Mouse (Mus musculus) brain, adult 2 months (tissue): ENCODE measurements around the gene Asb7.

Experiments
- DNase-seq: peaks from one replicate; pipeline ENCODE4 v3.0.0; 2011; ENCODE audit warnings: low read depth, low spot score

Asb7 gene

DNA sequence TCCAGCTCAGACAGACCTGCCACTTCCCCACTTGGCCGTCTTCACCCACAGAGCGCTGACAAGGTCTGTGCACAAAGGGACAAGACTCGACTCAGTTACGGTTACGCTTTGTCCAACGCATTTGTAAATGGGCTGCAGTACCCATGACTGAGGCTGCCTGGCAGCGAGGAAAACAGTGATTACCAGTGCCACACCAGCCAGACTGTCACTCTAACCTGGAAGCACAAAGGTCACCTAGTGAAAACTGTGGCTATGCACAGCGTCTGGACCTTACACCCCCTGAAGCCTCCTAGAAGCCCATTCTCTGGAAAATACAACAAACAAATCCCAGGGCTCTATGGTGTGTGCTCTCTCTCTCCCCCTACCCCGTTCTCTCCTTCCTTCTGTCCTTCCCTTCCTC is 33.9 kb downstream of the Asb7 start:
- no peak for DNase-seq

DNA sequence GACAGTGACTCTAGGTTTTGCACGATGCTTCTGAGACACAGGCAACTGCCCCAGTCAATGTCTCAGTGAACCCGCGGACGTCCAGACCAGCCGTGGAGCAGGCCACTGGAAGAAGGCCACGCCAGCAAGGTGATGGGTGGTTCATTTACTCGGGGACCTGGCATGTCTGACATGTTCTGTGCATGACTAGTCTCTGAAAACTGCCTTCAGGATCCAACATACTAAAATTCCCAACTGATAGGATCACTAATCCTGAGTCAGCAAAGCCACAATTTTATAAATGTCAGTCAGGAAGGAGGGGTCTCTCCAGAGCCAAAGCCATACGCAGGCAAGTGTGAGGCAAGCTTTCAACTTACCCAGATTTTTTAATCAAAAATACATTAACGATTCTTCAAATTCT is 35.8 kb downstream of the Asb7 start:
- DNase-seq, result no peak

DNA sequence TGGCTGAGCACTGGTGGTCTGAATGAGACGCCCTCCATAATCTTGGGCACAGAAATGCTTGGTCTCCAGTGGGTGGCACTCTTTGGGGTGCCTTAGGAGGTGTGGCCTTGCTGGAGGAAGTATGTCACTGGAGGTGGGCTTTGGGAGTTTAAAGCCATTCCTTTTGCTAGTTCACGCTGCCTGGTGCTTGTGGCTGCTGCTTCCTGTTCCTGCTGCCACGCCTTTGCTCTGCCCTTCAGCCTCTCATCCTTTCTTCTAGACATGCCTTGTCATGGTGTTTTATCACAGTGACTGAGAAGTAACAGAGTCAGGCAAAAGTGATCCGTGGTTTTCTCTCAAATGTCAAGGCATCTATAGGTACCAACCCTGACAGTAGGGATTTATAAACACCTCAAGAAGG is 37.2 kb downstream of the Asb7 start:
- no peak for DNase-seq

DNA sequence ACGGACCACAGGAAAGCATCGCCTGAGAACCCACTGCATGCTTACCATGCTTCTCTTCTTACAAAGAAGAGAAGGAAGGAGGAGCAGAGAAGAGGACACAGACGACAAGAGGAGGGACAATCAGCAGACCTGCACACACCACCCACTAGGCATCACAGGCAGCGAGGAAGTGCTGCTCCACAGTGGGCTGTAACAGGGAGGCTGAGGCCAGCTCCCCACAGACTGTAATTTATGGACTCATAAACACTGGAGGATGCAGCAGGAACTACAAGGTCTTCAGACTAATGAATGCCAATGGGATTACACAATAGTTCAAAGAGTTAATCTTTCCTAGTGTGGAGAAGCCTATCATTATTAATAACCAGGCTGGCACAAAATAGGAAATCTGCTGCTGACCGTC is 38.5 kb downstream of the Asb7 start:
- DNase-seq, result no peak

DNA sequence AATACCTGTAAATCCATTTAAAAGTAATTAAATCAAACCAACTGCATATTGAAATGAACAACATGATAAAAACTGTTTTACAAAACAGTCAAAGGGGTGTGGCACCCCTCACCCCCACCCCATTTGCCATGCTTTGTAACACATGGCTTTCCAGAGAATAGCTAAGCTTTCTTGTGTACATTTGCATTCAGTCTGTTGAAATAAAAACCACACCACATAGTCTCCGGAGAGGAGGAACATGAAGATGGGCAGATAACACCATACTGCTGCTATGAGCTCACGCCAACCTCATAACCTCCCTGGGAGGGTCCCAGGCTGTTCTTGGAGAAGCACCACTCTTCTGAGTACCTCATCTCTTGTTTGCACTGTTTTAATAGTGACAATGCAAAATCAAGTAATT is 40.2 kb downstream of the Asb7 start:
- DNase-seq, result no peak

DNA sequence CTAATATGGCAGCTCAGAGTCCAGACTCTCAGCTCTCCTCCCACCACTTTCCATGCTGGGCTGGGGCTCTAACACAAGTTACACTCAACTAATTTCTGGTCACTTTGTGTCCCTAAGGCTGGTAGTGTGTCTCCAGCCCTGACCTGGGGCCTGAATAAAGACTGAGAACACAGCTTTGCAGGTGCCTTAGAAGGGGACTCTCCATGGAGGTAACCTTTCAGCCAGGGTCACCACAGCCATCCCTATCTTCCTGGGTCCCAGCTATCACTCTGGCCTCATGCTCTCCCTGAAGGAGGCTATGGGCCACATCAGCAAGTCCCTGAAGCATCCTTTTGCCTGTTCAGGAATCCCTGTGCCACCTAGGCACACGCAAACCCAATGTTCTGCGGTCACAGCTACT is 43.7 kb downstream of the Asb7 start:
- DNase-seq, result no peak

DNA sequence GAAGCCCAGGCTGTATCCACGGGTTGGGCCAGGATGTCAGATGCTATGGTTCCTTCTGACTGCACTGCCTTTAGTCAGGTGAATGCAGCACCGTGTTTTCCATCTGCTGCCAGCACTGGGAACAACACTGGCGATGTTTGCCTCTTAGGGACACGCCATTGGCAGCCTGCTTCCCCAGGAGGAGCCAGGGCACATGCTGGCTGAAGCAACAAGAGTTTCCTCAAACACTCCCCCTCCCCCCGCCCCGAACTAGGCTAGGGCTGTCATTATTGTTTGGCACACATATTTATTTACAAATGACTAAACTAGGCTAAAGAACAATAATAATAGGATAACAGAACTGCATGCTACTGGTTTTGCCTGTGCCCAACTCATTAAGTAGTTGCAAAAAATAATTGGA is 56.0 kb downstream of the Asb7 start:
- peak; percentile 5 for DNase-seq

DNA sequence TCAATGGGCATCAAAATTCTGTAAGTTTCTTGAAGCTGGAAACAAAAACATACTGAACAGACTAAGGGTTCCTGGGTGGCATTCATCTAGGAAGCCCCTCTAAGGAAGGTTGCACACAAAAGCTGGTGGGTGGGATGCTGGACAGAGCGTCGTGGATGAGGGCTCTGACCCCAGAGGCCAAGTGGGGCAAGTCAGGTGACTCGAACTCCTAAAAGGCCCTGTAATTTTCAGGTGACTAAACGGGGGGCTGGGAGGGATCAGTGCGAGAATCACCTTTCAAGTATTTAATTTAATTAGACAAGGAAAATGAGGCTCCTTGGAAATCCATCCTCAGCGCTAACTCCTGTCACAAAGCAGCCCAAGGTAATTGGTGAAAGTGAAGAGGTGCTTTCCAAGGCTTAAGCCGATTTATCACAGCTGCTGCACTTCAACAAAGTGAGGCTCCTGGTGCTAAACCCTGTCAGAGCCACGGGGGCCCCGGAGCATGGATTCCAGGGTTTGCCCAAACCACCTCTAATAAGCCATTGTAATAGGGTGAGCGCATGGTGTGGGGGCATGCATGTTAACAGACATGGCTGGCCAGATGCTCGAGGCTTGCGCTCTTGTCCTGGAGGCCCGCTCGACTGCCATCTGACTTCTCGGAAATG is 59.1 kb downstream of the Asb7 start:
- no peak for DNase-seq

DNA sequence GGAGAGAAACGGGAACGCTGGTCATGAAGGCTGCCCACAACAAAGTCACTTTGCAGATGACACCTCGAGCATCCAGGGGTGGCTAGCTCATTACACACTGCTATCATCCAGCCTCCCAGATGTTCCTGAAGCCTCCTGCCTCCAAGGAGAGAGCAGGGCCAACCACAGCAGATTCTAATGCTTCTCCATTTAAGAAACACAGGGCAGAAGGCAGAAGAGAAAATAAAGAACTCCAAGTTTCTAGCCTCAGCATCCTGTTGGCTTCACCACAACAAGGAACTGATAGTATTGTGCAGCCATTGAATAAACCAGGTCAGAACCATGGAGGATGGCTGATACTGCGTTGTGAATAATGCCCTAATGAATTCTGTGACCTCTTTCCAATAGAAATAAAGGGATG is 60.0 kb downstream of the Asb7 start:
- no peak for DNase-seq

DNA sequence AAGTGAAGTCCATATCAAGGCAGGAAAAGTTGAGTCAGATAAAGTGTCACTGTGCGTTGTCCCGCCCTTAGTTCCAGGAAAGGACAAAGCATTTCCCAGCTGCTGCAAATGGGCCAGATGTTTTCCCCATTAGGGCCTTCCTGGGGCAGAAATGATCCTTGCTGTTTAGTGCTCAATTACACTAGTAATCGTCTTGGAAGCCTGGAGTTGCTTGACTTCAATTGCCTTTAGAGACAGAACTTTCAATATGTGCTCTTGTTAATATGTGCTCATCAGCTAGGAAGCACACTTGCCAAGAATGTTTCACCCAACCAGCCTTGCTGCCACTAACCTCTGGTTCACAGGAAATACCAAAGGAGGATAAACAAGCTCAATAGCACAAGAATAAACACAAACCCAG is 66.0 kb downstream of the Asb7 start:
- DNase-seq, result no peak

DNA sequence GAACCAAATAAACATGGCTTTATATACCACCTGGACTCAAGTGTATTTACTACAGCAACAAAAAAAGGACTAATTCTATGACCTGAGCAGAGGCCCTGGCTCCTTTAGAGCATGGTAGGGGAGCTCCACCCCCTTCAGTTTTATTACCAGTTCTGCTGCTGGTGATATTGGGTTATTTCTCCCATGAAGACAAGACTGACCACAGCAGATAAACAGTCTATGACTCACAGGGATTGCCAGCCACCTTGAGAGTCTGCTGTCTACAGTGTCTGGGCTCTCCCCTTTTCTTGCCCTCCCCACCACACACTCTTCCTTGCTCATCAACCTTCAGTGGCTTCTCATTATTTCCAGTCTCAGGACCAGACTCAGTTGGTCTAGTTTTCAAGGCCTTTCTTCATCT is 87.5 kb downstream of the Asb7 start:
- no peak for DNase-seq

DNA sequence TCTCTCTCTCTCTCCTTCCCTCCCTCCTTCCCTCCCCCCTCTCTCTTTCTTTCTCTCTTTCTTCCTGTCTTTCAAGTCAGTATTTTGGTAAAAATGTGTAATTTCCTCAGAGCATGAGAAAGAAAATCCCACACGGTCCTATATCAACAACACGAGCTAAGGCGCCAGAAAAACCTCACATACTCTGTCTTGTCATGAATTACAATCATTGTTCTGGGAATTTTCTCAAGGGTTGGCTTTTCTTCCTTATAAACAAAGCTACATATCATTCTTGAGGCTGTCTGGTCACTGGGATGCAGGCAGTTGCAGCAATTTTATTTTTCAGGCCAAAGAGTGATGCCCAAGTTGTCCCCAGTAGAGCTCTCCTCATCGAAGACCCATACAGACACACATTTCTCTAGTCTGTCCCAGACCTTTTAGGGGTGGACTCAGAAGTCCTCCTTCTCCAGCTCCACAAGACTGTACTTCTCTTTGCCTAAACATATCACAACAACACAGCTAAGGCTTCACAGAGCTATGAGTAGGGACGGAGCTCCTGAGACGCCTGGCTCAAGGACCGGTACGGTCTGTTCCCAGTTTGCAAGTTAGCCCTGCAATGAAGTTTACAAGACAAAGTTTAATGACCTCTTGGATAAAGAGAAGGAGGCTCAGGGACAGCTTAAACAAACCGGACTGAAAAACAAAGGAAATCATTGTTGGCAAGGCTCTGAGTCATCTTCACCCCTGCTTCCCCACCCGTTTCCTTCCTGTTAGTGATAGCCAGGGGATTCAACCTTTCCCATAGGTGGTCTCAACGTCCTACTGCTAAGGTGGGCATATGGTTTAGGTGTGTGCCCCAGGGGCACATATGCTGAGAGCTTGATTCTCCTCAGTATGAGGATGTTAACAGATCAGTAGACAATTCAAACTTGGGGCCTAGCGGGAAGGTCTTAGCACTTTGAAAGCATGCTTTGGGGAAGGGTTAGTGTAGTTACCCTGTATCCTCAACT is 88.5 kb downstream of the Asb7 start:
- DNase-seq, result no peak

DNA sequence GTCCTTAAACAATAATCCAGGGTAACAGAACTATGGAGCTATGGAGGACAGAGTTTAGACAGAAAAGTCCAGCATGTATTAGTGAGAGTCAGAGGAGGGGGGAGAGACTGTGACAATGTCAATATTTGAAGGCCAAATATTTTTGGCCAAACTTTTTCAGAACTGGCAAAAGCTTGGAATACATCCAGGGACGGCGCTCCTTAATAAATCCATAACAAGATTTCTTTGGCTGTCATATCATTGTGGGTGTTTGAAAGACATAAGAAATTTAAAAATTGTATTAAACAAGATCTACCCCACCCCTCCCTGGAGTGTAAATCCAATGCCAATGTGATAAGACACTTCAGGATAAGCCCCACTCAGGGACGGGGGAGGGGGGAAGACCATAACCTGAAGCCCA is 89.3 kb downstream of the Asb7 start:
- DNase-seq, result no peak

DNA sequence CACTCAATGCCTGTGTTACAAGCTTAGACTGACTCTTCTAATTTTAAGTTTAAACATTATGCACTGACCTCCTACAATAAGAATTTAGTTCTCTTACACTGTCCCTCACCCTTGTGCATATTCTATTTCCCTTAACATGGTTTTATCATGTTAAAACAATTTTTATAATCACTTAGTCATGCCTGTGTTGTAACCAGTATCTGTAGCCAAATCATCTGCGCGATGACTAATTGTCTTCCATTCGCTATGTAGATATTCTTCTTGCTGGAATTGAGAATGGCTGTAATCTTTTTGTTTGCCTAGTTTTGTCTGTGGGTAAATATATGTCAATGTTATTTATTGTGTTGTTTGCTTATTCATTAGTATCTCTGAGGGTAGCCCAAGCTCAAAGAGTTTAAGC is 91.5 kb downstream of the Asb7 start:
- no peak for DNase-seq
